Comparison of ENCODE assay signal across 8 mouse cellular contexts in the genomic region with DNA sequence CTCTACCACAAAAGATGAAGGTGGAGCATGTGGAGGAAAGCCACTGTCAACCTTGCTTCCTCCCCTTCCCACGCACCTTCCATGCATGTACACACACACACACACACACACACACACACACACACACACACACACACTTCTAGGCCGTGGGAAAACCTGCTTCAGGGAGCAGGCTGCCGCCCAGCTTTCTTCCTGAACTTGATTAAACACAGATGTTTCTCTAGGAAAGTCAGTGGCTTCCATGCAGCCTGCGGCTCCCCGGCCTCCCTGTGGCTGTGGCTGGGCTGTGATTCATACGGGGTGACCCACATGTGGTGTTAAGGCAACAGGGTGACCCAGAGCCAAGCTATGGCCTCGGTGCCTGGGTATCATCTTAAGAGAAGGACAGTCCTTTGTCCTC. TPM values are rescaled to one million over a fixed set of nuclear protein-coding genes. Genes with fewer than 3 reads are reported as not detected.
DNase-seq lines count a peak whose midpoint lies in the region; ATAC-seq and TF ChIP-seq lines count a peak whose summit lies in the region.

No protein-coding gene starts in this region.

- H3K4me3 ChIP-seq in kidney, adult 2 months (ENCODE audit: insufficient read depth, low read depth, low read length): no peak overlapping the region
- no peak overlapping the region for H3K4me3 ChIP-seq in hindbrain, embryonic 13.5 days
- H3K4me3 ChIP-seq in midbrain, postnatal 0 days (ENCODE audit: low read depth, low read length): no peak overlapping the region

- no peak for TF ChIP-seq POLR2A in kidney, adult 2 months (IDR thresholded peaks at IDR 0.05; ENCODE audit: low read depth, low read length)

- no peaks in the 10 kb centered on the region for H3K36me3 ChIP-seq in kidney, adult 2 months (ENCODE audit: control insufficient read depth, insufficient read depth, low read length)
- H3K36me3 ChIP-seq in hindbrain, embryonic 13.5 days: no peaks in the 10 kb centered on the region
- no peaks in the 10 kb centered on the region for H3K36me3 ChIP-seq in midbrain, postnatal 0 days (ENCODE audit: insufficient read depth, low read length)

- no peaks in the 10 kb centered on the region for H3K27me3 ChIP-seq in kidney, adult 2 months (replicated peaks; ENCODE audit: control insufficient read depth, insufficient read depth, low read length)
- H3K27me3 ChIP-seq in hindbrain, embryonic 13.5 days: no peaks in the 10 kb centered on the region
- H3K27me3 ChIP-seq in midbrain, postnatal 0 days (ENCODE audit: insufficient read depth, low read length): no peaks in the 10 kb centered on the region

- WGBS in kidney, adult 2 months: 51% methylated on average over 7 of the region's 7 CpGs
- WGBS in hindbrain, embryonic 13.5 days: 39% methylated on average over 6 of the region's 7 CpGs
- 62% methylated on average over 7 of the region's 7 CpGs for WGBS in midbrain, postnatal 0 days

- peak overlapping the region; percentile 37 for H3K4me2 ChIP-seq in hindbrain, embryonic 13.5 days
- H3K4me2 ChIP-seq in midbrain, postnatal 0 days (ENCODE audit: low read depth, low read length, poor library complexity, severe bottlenecking): no peak overlapping the region

- no peak for DNase-seq in kidney, adult 2 months
- no peak for DNase-seq in kidney, adult 18-20 months
- peak; percentile 85 for DNase-seq in embryo, embryonic 11 days
- no peak for DNase-seq in midbrain, postnatal 0 days (ENCODE audit: low spot score)
- no peak for DNase-seq in ovary, postnatal 10 days (ENCODE audit: low spot score)
- no peak for DNase-seq in thymus, postnatal 36 days

- TF ChIP-seq CTCF in kidney, adult 2 months (conservative IDR thresholded peaks at IDR 0.05; ENCODE audit: insufficient read depth, insufficient read length, low read depth, low read length): no peak
- no peak for TF ChIP-seq CTCF in midbrain, postnatal 0 days (IDR thresholded peaks at IDR 0.05)

- H3K9ac ChIP-seq in hindbrain, embryonic 13.5 days: no peak overlapping the region
- no peak overlapping the region for H3K9ac ChIP-seq in midbrain, postnatal 0 days (replicated peaks; ENCODE audit: low read length, poor library complexity, severe bottlenecking)

- ATAC-seq in hindbrain, embryonic 13.5 days (ENCODE audit: low FRiP score): no peak
- no peak for ATAC-seq in midbrain, postnatal 0 days (ENCODE audit: low FRiP score)
- ATAC-seq in erythroblast, adult 5-6 weeks (replicated peaks; ENCODE audit: low FRiP score, poor library complexity, severe bottlenecking): no peak

- H3K9me3 ChIP-seq in hindbrain, embryonic 13.5 days: no peaks in the 10 kb centered on the region
- H3K9me3 ChIP-seq in midbrain, postnatal 0 days (ENCODE audit: low read length): no peaks in the 10 kb centered on the region

- 0 out of 2 replicates have a peak overlapping the region, but pooled peaks have one; percentile 85 for H3K27ac ChIP-seq in kidney, adult 2 months (ENCODE audit: insufficient read depth, low read depth, low read length)
- H3K27ac ChIP-seq in hindbrain, embryonic 13.5 days: peak overlapping the region; percentile 90
- H3K27ac ChIP-seq in midbrain, postnatal 0 days (ENCODE audit: low read depth, low read length): 0 out of 2 replicates have a peak overlapping the region, but pooled peaks have one; percentile 47

- H3K4me1 ChIP-seq in kidney, adult 2 months (ENCODE audit: control insufficient read depth, insufficient read depth, low read length): peaks cover 25% of the 10 kb centered on the region
- peaks cover 99% of the 10 kb centered on the region for H3K4me1 ChIP-seq in hindbrain, embryonic 13.5 days (replicated peaks)
- peaks cover 5% of the 10 kb centered on the region for H3K4me1 ChIP-seq in midbrain, postnatal 0 days (ENCODE audit: insufficient read depth, low read length)

RNA-seq across cellular contexts. Expression of a gene that starts 22.1 kb away (rescaled TPM):
- 16.1 and 17.7 TPM in 2 replicates for polyA plus RNA-seq in kidney, adult 2 months (2012; rRNA removed)
- polyA plus RNA-seq in hindbrain, embryonic 13.5 days (2015; fragmentation: Nextera tagmentation; extraction: Ambion mirVana): 17.5 and 19.2 TPM in 2 replicates
- 48.9 and 65.8 TPM in 2 replicates for total RNA-seq in midbrain, postnatal 0 days (2014; rRNA removed)
- polyA plus RNA-seq in midbrain, postnatal 0 days (2015; fragmentation: Nextera tagmentation; extraction: Ambion mirVana): 6.8 and 7.6 TPM in 2 replicates
- total RNA-seq in erythroblast, adult 5-6 weeks (2015; ENCODE audit: low replicate concordance): 7.3 and 10.0 TPM in 2 replicates
- total RNA-seq in erythroblast, adult 5-6 weeks (2017; ENCODE audit: low replicate concordance): 3.3 and 4.6 TPM in 2 replicates

RNA-seq across cellular contexts. Expression of a gene that starts 49.4 kb away (rescaled TPM):
- 71.1 and 87.5 TPM in 2 replicates for polyA plus RNA-seq in kidney, adult 2 months (2012; rRNA removed)
- polyA plus RNA-seq in hindbrain, embryonic 13.5 days (2015; fragmentation: Nextera tagmentation; extraction: Ambion mirVana): 18.3 and 18.5 TPM in 2 replicates
- total RNA-seq in midbrain, postnatal 0 days (2014; rRNA removed): 63.3 and 76.7 TPM in 2 replicates
- polyA plus RNA-seq in midbrain, postnatal 0 days (2015; fragmentation: Nextera tagmentation; extraction: Ambion mirVana): 9.9 and 12.6 TPM in 2 replicates
- total RNA-seq in erythroblast, adult 5-6 weeks (2015; ENCODE audit: low replicate concordance): 12.5 and 18.8 TPM in 2 replicates
- total RNA-seq in erythroblast, adult 5-6 weeks (2017; ENCODE audit: low replicate concordance): 9.3 and 14.9 TPM in 2 replicates
